Mouse (Mus musculus): ENCODE measurements around the gene Agrp.
"Not testable (repeated sequence)": the region's sequence is repeated elsewhere in the genome, so short reads cannot be mapped to it uniquely, and the experiment has no call there.

The Agrp gene

DNA sequence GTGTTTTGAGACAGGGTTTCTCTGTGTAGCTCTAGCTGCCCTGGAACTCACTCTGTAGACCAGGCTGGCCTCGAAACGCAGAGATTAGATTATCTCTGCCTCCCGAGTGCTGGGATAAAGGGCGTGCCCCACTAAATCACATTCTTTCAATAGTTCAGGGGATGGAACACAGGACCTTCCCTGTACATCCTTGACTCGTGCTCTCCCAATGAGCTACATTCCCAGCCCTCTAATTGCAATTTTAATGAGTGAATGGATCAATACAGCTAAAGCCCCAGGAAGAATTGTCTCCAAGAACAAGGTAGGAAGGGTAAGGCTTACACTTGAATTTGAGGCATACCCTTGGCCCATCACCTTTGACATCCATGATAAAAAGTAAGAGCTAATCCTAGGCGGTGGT lies 38.4 kb downstream of the Agrp start:
- DNase-seq (ENCODE audit: low spot score in 2 of 2) = no peak

DNA sequence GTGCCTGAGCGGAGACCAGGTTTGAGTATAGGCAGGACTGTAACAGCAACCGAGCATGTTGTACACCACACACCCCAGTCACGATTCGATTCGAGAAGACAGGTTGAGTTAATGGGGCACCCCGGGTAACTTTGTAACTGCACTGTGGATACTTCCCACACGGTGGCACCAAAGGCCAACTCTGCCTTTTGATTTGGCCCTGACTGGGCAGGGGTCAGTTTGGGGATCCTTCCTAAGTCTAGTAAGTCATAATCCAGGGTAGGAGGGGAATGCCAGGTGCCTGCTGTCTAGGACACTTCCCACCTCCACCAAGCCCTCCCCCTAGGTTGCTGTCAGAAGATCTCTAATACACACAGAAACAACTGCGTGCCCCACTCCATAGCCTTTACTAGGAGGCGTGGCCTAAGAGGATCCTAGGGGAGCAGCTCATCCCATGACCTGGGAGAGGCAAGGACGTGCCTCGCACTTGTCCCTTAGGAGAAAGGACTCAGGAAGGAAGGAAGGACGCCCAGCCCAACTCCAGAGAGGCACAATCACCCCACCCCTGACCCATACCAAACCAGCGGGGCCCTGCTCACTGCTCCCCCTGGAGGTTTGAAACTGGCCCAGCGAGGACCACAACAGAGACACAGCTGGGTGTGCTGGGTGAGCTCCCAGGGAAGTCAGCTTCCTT lies 40.7 kb downstream of the Agrp start:
- no peak for DNase-seq (ENCODE audit: low spot score in 2 of 2)

DNA sequence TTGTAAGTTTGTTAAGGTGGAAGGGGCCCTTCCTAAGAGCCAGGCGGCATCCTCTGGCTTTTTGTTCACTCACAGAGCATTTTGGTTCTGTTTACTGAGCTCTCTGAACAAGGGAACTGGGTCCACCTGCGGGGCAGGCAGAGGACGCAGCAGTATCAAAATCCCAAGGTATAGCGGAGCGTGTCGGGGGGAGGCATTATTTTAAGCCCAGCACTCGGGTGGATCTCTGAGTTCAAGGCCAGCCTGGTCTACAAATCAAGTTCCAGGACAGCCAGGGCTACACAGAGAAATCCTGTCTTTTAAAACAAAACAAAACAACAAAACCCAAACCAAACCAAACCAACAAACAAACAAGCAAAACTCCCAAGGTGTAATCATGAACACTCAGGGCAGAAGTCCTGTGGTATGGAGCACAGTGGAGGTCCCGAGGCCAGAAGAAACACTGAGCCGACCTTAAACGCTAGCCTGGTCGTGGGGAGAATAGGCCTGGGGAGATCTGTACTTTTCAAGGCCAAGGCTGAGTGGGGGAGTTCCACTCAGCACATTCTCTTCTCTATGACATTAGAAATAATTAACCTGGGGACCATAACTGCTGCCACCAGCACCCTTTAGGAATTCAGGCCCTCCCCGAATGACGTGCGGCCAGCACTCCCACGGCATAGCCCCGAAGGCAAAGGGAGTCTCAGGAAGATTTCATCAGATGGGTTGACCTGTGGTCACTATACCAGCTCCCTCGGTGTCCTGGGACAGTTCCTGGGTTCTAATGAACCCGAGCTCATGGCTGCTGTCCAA lies 42.5 kb downstream of the Agrp start:
- DNase-seq (ENCODE audit: low spot score in 2 of 2) = no peak

DNA sequence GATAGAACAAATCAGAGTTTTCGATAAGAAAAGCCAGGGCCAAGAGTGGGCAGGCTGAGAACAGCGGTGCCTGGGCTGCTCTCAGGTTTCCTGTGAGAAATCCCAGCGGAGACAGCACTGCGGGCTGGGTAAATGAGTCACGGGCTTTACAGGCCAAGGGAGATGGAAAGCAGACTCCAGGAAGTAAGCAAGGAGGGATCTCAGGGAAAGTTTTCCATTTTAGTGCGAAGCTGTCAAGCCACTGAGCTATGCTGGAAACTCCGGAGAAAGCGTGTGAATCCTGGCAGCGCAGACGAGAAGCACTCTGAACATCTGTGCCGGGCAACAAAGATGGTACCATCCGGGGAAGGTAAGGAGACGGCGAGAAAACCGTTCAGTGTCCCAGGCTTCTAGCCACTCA lies 43.3 kb downstream of the Agrp start:
- DNase-seq (ENCODE audit: low spot score in 2 of 2) = no peak

DNA sequence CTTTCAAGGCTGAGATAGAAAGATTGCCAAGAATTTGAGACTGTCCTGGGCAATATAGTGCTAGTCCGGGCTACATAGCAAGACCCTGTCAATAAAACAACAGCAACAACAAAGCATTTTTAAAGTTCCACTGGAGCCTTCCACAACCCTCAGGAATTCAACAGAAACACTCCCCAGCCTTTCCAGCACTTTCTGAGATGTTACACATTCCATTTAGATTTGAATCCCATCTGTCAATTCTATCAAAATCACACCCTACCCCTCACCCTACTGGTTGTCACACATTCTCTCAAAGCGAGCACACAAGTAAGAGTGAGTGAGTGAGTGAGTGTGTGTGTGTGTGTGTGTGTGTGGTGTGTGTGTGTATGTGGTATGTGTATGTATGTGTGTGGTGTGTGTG lies 44.8 kb downstream of the Agrp start:
- DNase-seq (ENCODE audit: low spot score in 2 of 2) = no peak

DNA sequence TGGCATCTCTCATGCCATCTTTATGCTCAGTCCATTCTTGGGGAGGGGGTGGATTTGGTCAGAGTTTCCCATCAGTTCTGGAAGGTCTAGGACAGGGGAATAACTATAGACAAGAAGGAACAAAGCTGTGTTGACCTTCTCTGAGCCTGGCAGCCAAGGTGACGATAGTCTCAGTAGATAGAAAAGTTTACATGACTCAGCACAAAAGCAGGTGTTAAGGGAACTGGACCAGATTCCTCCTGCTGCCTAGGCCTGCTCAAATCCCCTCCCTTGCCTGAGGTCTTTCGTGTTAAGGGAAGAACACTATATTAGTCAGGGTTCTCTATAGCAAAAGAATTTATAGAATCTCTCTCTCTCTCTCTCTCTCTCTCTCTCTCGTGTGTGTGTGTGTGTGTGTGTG lies 57.5 kb downstream of the Agrp start:
- no peak for DNase-seq (ENCODE audit: low spot score in 2 of 2)

DNA sequence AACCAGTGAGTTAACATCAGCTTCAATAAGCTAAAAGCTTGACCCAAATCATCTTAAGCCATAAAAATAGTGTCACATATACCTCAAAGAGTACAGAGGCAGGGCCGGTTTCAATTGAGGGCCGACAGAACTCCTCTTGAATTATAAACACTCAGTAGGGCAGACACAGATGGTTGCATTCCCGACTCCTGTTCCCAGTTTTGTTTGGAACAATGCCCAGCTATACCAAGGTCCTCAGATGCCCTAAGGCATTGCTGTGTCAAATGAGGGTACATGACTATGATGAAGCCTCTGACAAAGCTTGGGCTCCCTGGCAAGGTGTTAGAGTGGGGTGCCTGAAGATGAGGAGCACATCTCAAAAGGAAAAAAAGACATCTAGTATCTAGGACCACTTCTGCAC lies 61.7 kb downstream of the Agrp start:
- DNase-seq (ENCODE audit: low spot score in 2 of 2) = no peak

DNA sequence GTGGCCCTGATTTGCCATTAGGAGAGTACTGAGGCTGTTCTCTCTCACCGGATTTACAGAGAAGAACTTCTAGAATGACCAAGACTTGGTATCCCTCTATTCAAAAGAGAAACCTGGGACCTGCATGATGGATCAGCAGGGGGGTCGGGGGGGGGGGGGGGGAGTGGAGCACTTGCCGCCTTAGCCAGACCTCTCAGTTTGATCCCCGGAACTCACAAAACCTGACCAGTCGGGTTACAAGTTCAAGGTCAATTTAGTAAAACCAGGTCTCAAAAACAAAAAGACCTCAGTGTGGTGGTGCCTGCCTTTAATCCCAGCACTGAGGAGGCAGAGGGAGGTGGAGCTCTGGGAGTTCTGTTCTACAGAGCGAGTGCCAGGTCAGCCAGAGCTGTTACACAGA lies 62.5 kb downstream of the Agrp start:
- DNase-seq (ENCODE audit: low spot score in 2 of 2) = no peak

DNA sequence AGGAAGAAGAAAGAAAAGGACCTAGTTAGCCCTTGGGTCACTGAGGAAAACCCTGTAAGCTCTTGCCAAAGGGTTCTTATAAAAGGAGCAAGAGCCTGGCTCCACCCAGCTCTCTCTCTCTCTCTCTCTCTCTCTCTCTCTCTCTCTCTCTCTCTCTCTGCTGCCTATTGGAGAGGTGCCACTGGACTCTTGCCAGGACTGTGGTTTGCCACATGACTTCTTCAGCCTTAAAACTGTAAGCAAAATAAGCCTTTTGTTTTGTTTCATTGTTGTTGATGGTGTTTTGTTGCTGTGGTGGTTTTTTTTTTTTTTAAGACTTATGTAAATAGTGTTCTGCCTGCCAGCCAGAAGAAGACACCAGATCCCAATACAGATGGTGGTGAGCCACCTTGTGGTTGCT lies 63.8 kb downstream of the Agrp start:
- DNase-seq (ENCODE audit: low spot score in 2 of 2) = no peak

DNA sequence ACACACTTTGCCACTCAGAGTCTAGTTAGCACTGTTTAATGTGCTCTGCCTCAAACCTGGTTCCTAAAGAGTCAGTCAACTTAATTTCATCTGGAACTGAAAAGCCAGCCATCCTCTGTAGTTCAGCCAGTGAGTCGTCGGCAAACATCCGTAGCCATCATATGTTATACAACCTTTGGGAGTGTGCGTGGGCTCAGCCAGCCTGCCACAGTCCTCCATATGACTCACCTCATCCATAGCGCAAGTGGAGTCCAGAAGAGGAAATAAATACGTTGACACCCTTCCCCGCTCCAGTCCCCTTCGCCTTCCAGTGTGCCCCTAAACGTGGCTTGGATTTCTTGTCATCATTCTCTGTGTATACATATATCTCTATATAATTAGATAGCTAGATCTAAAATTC lies 65.4 kb downstream of the Agrp start:
- DNase-seq (ENCODE audit: low spot score in 2 of 2) = peak; percentile 36 to 56

DNA sequence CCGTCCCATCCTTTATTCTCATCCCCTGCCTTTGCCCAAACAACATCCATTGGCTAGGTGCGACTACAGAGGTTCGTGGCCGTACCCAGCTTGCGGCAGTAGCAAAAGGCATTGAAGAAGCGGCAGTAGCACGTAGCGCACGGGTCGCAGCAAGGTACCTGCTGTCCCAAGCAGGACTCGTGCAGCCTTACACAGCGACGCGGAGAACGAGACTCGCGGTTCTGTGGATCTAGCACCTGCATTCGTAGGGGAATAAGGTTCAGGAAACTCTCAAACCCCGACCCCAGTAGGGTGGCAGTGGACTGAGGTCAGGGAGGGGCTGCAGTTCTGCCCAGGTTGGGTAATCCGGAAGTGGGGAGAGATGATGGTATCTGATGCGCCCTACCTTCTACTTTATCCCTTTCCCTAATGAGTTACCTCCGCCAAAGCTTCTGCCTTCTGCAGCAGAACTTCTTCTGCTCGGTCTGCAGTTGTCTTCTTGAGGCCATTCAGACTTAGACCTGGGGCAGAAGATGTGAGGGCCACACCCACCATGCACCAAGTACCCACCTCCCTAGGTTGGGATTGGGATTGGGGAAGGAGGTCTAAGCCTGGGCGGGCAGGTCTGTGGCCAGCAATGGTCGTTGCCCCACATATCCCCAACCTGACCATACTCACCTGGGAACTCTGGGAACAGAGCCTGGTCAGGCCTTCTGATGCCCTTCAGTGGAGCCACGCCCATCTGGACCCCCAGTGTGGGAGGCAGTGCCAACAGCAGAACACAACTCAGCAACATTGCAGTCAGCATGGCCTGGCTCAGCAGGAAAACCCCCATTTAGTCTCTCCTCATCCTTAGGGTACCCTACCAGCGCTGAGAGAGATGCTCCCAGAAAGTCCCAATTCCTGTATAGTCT lies 70.2 kb downstream of the Agrp start:
- no peak for DNase-seq (ENCODE audit: low spot score in 2 of 2)

DNA sequence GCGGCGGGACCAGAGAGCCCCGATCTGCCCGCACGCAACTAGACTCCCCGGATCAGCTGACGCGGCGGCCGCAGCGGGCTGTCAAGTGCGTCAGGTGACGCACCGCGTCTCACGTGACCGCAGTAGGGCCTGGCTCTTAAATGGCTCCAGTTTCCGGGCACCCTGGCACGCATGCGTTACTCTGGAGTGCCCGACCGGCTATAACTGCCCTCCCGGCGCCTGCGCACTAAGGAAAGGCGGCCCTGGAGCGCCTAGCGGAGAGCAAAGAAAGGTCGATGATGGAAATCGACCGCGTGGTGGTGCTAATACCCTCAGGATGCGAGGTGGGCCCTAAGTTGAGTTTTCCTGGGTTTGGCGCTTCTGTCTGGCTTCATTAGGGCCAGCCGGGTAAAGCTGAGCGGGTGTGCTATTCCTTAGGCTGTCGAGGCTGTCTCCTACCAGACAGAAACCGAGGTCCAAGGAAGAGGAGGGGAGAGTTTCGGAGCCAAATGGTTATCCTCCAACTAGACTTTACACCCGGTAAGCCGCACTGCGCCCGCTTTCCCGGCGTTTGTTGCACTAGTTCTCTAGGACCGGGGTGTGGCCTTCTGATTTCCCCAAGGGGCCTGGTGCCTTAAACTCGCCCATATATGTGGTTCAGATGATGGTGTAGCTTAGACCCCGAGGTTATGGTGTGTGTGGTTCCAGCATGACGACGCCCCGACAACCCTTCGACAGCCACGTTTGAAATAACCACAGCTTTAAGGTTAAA lies 71.1 kb downstream of the Agrp start, which contains the start of gene Atp6v0d1:
Gene Atp6v0d1, minus strand, starts transcription at position 96 of the 751 bp plus-strand sequence.
- peak; percentile 99 to 100 for DNase-seq (ENCODE audit: low spot score in 2 of 2)

DNA sequence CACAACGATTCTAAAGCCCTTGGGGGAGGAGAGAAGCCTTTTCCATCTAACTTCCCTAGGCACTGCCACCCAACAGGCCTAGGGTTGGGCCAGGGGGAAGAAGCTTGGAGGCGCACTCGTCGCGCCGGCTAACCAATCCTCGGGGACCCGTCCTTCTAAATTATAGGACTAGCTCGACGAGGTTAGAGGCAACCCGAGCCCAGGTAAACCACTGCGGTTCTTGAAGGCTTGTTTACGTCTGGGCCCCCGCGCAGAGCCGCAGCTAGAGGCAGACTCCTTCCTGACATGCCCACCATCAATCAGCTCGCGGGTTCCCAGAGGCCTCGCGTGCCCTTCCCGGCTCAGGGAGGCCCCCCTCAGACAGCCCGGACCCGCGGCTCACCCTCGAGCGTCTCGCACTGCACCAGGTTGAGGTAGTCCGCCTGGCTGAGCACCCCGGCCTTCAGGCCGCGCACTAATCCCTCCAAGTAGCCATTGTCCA lies 71.8 kb downstream of the Agrp start:
- no peak for DNase-seq (ENCODE audit: low spot score in 2 of 2)

DNA sequence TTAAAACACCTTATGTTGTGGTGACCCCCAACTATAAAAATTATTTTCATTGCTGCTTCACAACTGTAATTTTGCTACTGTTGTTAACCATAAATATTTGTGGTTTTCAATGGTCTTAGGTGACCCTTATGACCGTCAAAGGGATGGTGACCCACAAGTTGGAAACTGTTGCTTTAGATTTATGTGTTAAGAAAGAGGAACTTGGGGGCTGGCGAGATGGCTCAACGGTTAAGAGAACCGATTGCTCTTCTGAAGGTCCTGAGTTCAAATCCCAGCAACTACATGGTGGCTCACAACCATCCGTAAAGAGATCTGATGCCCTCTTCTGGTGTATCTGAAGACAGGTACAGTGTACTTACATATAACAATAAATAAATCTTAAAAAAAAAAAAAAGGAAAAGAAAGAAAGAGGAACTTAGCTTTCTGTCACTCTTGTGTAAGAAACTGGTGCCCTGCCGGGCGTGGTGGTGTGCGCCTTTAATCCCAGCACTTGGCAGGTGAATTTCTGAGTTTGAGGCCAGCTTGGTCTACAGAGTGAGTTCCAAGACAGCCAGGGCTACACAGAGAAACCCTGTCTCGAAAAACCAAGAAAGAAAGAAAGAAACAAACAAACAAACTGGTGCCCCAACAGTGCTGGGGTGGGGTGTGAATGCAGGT lies 72.5 kb downstream of the Agrp start:
- not testable (repeated sequence) for DNase-seq (ENCODE audit: low spot score in 2 of 2)

DNA sequence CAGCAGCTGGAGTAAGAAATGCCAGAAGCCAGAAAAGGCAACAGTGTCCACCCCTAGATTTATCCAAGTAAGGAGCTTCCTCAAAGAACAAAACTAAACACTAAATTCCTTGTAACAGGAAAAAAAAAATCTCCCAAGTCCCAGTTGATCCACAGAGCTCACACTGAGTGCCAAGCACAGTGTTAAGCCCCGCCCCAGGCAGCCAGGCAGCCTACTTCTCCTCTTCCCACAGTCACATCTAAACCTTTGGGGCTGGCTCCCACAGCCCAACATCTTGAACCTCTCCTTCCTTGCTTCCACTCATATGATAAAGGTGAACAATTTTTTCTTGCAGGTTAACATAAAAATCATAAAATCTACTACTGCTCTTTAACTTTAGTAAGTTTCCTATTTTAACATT lies 73.3 kb downstream of the Agrp start:
- no peak for DNase-seq (ENCODE audit: low spot score in 2 of 2)

DNA sequence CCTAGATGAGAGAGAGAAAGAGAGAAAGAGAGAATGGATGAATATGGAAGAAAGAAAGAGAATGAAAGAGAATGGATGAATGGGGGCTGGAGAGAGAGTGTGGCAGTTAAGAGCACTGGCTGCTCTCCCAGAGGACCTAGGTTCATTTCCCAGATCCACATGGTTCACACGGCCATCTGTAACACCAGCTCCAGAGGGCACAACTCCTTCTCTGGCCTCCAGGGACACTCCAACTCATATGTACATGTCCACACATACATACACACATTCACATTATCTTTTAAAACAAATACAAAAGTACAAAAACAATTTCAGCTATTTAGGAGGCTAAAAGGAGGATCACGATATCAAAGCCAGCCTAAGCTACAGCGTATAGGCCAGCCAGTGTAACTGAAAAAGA lies 74.3 kb downstream of the Agrp start:
- DNase-seq (ENCODE audit: low spot score in 2 of 2) = no peak

DNA sequence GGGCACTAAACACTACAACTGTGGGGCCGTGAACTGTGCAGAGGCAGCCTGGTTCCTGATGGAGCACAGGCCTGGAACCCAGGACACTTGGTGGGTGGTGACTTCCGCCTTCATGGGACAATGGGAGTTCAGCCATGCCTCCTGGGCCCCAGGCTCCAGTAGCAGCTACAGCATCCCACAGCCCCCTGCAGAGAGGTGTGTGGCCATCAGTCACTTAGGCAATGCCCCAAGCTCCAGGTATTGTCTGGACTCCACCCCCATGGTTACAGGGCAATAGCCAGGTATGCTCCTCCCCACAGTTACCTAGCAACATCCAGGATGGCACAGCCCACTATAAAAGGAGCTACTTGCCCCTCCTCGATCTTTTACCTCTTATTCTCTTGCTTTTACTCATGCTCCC lies 82.0 kb downstream of the Agrp start:
- DNase-seq (ENCODE audit: low spot score in 2 of 2) = no peak

DNA sequence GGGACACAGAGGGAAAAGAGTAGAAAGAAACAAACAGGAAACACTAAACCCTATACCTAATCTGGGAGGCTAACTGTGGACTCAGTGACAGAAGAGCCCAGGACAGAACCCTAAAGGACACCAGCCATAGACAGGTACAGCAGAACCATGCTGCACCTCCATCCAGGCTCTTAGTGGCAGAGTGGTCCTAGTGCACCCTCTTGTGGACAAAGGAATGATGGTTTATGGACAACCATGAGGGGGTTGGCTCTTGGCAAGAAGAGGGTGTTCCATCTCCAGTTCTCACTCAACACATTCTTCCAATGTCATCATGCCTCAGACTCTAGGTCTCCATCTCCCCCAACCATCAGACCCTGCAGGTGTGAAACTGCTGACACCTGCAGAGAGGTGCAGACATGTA lies 83.1 kb downstream of the Agrp start:
- DNase-seq (ENCODE audit: low spot score in 2 of 2) = peak in 1 of 2 experiments; percentile 41

DNA sequence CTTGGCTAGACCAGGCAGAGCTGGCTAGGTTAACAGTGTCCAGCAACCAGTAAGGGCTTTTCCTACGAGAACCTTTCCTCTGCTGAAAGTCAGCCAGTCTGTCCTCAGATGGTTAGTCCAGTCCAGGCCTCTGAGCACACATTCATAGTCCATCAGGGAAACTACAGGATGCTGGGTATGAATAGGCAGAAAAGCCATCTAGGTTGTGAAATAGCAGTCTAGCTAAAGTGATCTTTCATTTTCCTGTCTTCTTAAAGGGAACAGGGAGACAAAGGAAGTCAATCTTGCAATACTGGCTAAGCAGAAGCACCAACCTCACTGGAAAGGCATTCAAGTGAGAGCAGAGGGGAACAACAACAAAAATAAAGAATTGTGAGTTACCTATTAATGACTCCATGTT lies 84.4 kb downstream of the Agrp start:
- DNase-seq (ENCODE audit: low spot score in 2 of 2) = no peak

DNA sequence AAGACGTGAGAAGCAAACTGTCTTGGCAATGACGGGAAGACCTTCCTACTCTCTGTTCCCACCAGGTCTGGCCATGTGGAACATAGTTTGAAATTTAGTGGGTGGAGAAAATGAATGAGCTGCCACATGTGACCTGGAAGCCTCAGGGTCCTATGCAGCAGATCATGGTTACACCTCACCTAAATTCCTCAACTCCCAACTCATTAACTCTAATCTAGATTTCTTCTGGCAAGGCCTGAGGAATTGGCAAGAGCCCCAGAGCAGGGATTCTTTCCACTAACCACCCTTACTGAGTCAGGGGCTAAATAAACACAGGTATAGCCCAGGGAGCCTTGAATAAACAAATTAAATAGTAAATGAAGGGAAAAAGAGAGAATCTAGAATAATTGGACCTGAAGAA lies 85.2 kb downstream of the Agrp start:
- no peak for DNase-seq (ENCODE audit: low spot score in 2 of 2)

DNA sequence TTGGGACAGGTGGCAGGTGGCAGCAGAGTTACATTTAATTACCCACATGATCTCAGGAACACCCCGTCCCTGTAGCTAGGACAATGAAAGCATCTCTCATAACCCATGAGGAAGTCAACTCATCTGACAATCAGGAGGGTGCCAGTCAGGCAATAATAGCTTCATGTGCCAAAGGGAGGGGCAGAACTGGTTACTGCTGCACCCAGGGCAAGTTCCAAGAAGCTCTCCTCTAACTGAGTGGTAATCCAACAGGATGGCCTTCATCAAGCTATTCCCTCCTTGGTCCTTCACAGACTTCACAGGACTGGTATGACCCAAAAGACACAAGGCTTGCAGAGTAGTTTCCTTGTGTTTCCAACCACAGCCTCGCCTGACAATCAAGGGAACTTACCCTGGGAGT lies 87.1 kb downstream of the Agrp start:
- no peak for DNase-seq (ENCODE audit: low spot score in 2 of 2)

Measured in right cerebral cortex, postnatal 36 days (tissue).